Mouse (Mus musculus): ENCODE results near the gene Meioc.

- TF ChIP-seq CTCF (IDR thresholded peaks at IDR 0.05; ENCODE audit: control insufficient read depth, insufficient read depth, insufficient replicate concordance, low read depth, low read length) (no peak), POLR2A (IDR thresholded peaks at IDR 0.05; ENCODE audit: control insufficient read depth, low read depth, low read length) (no peak)
Measured at GRCm38 (mm10) chr11:102643891-102644382, 19.6 kb upstream of the Meioc start.
